Mouse (Mus musculus) splenic B cell, adult 2 months (primary cell): ENCODE results near the gene L3hypdh.
"Not testable (repeated sequence)": the region's sequence is repeated elsewhere in the genome, so short reads cannot be mapped to it uniquely, and the experiment has no call there.

Experiments
- DNase-seq: peaks from one replicate; pipeline ENCODE4 v3.0.0-alpha.2; 2011; ENCODE audit warnings: low read depth, low spot score
- H3K27me3 ChIP-seq: 2 replicates; pipeline ENCODE4 v1.6.1; 2012; ENCODE audit warnings: mild to moderate bottlenecking, low read length, moderate library complexity, mixed read lengths; ENCODE audit not compliant: control insufficient read depth, poor library complexity, insufficient read depth, severe bottlenecking
- H3K36me3 ChIP-seq: 2 replicates; pipeline ENCODE4 v1.6.1; 2012; ENCODE audit warnings: mild to moderate bottlenecking, low read length, moderate library complexity, mixed read lengths; ENCODE audit not compliant: control insufficient read depth, poor library complexity, insufficient read depth, severe bottlenecking

L3hypdh gene

DNA sequence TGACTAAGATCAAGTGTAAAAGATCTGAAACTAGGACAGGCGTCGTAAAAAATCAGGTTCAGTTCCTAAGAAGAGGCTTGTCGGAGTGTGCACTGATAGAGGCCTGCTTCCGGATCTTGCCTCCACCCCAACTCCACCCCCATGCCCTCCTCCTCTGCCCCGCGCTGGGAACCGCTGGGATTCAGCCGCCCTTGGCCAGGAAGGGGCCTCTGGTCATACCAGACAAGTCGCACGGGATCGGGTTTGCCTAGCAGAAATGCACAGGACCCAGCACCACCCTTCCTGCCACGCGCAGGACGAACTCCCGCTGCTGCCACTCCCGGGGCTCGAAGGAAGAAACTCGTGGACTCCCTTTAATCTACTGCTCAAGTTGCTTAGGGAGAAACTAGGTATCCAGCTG lies 2.9 kb downstream of the L3hypdh start:
- Histone ChIP-seq H3K27me3 (no peaks in the 10 kb centered on the region; the same call in 1 of the 2 replicates), H3K36me3 (no peaks in the 10 kb centered on the region)
- no peak for DNase-seq

DNA sequence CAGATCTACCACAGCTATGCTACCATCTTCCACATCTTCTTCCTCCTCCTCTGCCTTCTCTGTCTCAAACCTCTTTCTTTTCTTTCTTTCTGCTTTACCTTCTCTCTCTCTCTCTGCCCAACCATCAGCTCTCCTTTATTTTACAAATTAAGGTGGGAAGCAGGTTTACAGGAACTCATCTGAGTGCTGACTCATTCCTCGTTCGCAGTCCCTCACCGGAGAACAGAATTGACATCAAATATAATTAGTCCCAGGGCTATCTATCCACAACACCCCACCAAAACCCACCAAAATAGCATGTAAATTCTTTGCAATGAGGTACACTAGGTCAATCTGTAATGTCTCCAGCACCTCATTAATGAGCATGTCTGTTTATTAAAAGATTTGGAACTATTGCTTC lies 3.3 kb downstream of the L3hypdh start:
- no peak for DNase-seq
- Histone ChIP-seq H3K36me3 (no peaks in the 10 kb centered on the region), H3K27me3 (no peaks in the 10 kb centered on the region; the same call in 1 of the 2 replicates)

DNA sequence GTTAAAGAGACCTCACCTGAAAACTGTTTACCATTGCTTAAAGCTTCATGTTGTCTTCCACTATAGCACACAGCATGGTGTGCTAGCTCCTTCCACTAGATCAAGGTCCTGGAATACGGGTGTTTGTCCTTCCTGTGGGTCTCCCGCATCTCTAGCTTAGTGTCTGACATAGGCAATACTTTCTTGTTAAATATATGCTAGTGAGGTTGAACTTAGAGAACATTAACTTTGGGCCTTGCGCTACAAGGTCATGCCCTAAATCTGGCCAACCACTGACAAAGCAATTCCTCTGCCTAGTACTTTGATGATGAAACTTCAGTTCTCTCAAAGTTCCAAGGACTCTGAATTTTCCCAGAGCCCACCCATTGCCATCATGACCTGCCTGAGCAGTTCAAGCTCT lies 7.0 kb downstream of the L3hypdh start:
- no peak for DNase-seq
- H3K36me3 ChIP-seq: no peaks in the 10 kb centered on the region

DNA sequence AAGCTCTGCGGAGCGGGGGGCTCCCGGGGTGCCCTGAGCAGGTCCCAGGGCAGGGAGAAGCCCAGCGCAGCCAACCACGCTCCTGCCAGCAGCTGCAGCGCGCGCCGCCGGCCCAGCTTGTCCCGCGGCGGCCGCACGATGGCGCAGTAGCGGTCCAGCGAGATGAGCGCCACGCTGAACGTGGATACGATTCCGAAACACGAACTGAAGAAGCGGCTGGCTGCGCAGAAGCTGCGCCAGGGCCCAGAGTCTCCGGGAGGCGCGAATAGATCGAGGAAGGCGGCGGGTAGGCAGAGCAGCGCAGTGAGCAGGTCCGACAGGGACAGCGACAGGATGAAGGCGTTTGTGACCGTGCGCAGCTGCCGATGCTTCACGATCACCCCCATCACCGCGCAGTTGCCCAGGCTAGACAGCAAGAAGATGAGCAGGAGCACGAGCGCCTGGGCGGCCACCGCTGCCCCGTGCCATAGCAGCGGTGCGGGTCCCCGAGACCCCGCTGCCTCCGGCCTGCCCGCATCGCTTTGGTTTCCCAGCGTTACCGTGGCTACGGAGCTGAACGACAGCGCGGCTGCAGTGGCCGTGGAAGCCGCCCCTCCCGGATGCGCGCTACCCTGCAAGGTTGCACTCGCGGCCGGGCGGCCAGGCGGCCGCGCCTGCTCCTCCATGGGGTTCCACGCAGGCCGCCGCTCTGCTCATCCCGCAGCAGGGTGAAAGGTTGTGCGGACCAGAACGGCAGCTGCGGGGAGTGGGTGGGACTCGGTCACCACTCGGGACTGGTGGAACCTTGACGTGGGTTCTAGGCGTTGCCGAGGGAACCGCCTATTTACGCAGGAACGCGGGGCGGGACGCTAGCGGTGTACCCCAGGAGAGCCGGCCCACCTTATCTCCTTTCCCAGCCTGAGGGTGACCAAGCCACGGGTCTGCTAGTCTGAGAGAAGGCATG lies 14.6 kb downstream of the L3hypdh start, which contains the start of gene Gpr135:
Gene Gpr135, minus strand, starts transcription at position 799 of the 943 bp plus-strand sequence.
- no peaks in the 10 kb centered on the region for H3K36me3 ChIP-seq
- H3K27me3 ChIP-seq: 0 out of 2 replicates have a peak, but pooled peaks cover 1% of the 10 kb centered on the region
- peak; percentile 85 for DNase-seq

More for the DNA sequence above, 7.0 kb downstream of the L3hypdh start:
- no peaks in the 10 kb centered on the region; the same call in 1 of the 2 replicates for H3K27me3 ChIP-seq

DNA sequence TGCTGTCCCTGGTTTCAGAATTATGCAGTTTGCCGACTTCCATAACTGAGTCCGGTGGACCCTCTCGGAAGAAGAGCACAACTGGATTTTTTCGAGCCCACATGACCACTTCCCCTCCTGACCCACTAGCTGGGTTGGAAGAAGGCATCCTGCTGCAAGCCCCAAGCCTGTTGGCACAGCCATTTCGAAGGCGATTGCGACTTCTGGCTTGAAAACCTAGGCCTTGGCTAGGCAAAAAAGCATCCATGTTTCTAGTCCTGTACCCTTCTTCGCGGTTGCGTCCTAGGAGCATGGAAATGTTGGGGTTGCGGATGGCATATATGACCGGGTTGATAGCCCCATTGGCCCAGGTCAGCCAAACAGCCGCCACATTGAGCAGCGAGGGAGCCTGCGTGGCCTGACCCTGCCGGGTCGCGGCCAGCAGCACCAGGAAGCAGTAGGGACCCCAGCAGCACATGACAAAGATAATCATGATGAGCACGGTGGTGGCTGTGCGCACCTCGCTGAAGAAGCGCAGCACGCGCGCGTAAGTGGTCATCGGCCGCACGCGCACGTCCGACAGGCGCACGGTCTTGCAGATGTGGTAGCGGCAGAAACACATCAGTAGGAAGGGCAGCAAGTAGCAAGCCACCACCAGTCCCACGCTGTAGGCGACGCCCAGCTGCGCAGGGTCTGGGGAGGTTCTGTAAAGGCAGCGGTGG lies 15.5 kb downstream of the L3hypdh start:
- Histone ChIP-seq H3K27me3 (0 out of 2 replicates have a peak, but pooled peaks cover 1% of the 10 kb centered on the region), H3K36me3 (no peaks in the 10 kb centered on the region)
- DNase-seq: no peak

DNA sequence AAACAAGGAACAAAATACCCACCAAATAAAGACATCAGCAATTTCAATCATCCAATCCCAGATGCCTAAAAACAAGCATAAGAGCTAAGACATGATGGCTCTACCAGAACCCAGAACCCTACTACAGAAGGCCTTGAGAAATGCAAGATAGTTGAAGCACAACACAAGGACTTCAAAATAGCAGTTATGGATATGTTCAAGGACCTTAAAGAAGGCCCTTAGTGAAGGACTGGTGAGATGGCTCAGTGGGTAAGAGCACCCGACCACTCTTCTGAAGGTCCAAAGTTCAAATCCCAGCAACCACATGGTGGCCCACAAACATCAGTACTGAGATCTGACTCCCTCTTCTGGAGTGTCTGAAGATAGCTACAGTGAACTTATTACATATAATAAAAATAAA lies 27.5 kb downstream of the L3hypdh start:
- no peaks in the 10 kb centered on the region for H3K27me3 ChIP-seq
- H3K36me3 ChIP-seq: no peaks in the 10 kb centered on the region
- DNase-seq: no peak

DNA sequence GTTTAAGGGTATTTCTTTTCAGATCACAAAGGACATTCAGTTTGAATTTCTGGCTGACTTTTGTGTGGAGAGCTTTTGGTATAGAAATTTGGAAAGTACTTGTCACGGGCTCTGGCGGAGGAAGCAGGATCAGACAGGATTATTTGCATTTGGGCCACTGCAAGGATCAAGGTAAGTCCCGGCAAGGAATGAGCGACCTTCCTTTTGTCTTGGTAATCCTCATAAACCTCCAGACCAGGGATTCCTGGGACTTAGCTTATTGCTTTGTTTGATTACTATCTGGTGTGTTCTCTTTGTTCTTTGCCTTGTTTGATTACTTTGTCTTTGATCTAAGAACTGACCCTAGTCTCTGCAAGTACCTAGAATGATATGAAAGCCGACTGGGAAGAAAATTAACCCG lies 31.4 kb downstream of the L3hypdh start:
- DNase-seq: no peak
- no peaks in the 10 kb centered on the region for H3K36me3 ChIP-seq
- no peaks in the 10 kb centered on the region for H3K27me3 ChIP-seq

DNA sequence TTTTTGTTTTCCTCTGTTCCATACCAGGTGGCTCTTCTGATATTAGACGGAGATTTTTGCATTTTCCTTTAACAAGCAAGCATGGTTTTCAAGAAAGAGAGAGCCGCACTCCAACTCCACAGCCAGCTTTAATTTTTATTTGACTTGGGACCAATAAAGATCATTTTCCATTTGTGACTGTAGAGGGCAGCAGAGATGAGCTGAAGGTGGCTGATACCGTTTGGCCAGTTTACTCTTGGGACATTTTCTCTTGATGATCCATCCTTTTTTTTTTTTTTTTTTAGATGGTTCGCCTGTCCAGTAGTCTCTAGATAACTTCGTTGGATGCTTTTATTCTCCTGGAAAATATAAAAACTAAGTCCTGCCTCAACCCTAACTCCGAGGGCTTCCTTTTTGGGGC lies 31.9 kb downstream of the L3hypdh start:
- H3K27me3 ChIP-seq: no peaks in the 10 kb centered on the region
- no peaks in the 10 kb centered on the region for H3K36me3 ChIP-seq
- peak; percentile 38 for DNase-seq

DNA sequence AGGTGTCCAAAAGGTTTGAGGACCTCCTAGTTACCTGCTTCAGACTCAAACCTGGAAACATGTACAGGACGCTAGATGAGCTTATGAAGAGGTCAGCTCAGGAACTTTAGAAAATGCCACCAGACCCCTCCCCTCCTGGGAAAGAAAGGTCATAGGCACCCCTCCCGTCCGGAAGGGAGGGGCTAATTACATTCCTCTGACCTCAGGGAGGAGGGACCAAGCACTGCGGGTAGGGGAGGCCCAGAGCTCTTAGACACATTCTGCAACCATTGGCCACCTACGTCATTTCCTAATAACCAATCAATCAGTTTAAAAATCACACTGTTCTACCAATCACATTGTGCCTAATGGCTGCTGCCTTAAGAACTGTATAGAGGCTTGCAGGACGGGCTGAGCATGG lies 32.7 kb downstream of the L3hypdh start:
- Histone ChIP-seq H3K27me3 (no peaks in the 10 kb centered on the region), H3K36me3 (no peaks in the 10 kb centered on the region)
- no peak for DNase-seq

DNA sequence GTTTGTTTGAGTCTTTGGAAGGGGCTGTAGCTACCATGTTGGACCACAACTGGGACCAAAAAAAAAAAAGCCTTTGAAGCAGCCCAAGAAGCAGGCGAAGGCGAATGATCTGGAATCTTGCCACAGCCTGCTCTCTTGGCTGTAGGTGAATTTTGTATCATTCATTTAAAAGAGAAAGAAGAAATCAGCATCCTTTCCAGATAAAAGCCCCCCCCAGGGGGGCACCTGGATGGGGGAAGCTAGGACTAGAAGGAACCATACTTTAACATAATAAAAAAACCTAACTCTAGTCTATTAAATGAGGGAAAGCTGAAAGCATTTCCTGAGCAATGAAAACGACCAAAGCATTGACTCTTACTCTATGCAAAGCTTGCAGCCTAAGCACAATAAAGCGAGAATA lies 34.4 kb downstream of the L3hypdh start:
- H3K36me3 ChIP-seq: no peaks in the 10 kb centered on the region
- H3K27me3 ChIP-seq: no peaks in the 10 kb centered on the region
- DNase-seq: no peak

DNA sequence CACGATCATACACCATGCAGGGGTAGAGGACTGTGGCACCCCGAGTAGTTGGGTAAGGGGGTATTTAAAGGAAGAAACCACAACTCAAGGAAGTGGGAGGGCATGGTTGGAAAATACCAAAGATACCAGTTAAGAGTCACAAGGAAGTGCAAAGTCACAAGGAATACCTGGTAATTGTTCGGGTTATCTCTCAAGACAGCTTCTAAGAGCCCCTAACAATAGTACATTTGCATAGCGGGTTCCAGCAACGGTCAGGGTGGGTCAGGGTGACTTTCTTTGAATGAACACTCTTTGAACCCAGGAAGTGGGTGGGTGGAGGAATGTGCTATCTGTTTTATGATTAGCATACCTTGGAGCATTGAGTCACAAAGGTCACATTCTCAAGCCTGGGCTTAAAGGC lies 35.1 kb downstream of the L3hypdh start:
- not testable (repeated sequence) for H3K36me3 ChIP-seq, H3K27me3 ChIP-seq, DNase-seq

DNA sequence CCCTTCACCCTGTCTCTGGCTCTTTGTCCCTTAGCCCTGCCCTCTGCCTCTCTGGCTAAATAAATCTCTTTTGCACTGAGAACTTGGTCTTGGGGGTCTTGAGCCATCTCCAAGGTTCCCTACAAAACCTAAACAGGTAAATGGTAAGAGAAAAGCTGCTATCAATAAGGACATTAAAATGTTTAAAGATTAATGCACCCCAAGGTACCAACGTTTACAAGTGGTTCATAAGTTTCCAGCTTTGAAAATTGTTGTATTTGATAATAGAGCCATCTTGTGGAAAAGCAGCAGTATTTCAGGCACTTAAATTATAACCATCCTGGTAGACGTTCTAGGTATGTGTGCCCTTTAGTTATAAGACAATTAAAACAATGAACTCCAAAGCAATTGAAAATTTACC lies 37.7 kb downstream of the L3hypdh start:
- DNase-seq: peak; percentile 11
- H3K27me3 ChIP-seq: no peaks in the 10 kb centered on the region
- no peaks in the 10 kb centered on the region for H3K36me3 ChIP-seq

DNA sequence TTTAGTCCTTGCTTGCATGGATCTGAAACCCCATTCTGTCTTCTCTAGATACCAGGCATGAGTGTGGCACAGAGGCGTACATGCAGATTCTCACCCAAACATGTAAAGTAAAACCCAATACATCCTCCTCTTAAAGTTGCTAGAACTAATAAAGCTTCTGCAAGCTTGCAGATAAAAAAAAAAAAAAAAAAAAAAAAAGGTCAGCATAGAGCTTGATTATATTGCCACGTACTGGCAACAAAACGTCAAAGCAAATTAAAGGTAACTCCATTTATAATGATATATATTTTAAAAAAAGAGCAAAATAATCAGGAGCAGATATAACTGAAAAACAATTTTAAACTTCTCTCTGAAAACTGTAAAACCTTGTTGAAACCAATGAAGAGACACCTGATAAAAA lies 44.0 kb downstream of the L3hypdh start:
- no peak for DNase-seq
- no peaks in the 10 kb centered on the region for H3K27me3 ChIP-seq
- H3K36me3 ChIP-seq: no peaks in the 10 kb centered on the region

DNA sequence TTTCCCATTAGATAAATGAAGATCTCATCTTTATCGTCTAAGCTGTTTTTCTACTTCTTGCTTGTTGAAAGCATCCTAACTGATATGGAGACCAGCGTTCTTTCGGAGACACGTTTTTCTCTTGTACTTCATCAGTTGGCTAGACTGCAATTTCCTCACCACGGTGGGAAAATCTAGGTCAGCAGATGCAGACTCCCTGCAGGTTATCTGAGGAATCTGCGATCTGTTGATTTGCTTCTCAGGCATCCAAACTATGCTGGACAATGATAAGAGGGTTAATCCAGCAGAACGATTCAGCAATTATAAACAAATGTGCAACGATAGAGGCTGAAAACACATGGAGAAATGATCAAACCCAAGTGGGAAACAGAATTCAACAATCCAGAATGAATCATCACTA lies 45.7 kb downstream of the L3hypdh start:
- no peak for DNase-seq
- no peaks in the 10 kb centered on the region for H3K36me3 ChIP-seq
- no peaks in the 10 kb centered on the region for H3K27me3 ChIP-seq

DNA sequence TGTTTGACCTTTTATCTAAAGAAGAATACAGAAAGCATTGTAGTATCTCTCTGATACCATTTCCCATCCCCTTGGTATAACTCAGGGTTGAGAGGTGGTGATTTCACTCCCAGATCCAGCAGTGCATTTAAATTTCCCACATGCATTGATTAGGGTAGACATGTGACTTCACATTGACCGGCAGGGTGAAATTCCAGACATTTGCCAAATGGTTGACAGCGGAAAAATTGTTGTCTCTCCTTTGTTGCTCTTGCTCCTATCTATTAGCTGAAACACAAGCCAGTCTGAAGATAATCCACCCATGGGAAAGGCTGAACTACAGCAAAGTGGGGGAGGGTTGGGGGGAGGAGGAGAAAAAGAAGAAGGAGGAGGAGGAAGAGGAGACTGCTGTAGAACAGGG lies 46.4 kb downstream of the L3hypdh start:
- Histone ChIP-seq H3K27me3 (no peaks in the 10 kb centered on the region), H3K36me3 (no peaks in the 10 kb centered on the region)
- DNase-seq: no peak
